Mouse (Mus musculus) hindbrain, embryonic 12.5 days (tissue): ENCODE measurements around the gene Amt. TPM values are rescaled to one million over a fixed set of nuclear protein-coding genes. Genes with fewer than 3 reads are reported as not detected.
A peak's percentile ranks its signal among the peaks of the same experiment; 100 is the strongest.
"Not testable (repeated sequence)": the region's sequence is repeated elsewhere in the genome, so short reads cannot be mapped to it uniquely, and the experiment has no call there.

Source experiments
- ATAC-seq: fragments of 200-750 bp; cut with Nextera tagmentation; 2 replicates; pipeline ENCODE4 v1.8.0; 2017; ENCODE audit warnings: moderate TSS enrichment; ENCODE audit not compliant: low FRiP score
- H3K27ac ChIP-seq: fragments of 300-500 bp; sonication (generic); 2 replicates; pipeline ENCODE4 v1.5.1; 2016; ENCODE audit warnings: mild to moderate bottlenecking
- H3K27me3 ChIP-seq: fragments of 300-500 bp; sonication (generic); 2 replicates; pipeline ENCODE4 v1.6.1; 2016; ENCODE audit warnings: mild to moderate bottlenecking
- H3K36me3 ChIP-seq: fragments of 300-500 bp; sonication (generic); 2 replicates; pipeline ENCODE4 v1.6.1; 2016; ENCODE audit warnings: mild to moderate bottlenecking
- H3K4me1 ChIP-seq: fragments of 300-500 bp; sonication (generic); 2 replicates; pipeline ENCODE4 v1.6.1; 2016
- H3K4me2 ChIP-seq: fragments of 300-500 bp; sonication (generic); replicated peaks from 2 replicates; pipeline ENCODE4 v1.6.1; 2016; ENCODE audit warnings: mild to moderate bottlenecking
- H3K4me3 ChIP-seq: fragments of 300-500 bp; sonication (generic); 2 replicates; pipeline ENCODE4 v1.5.1; 2016; ENCODE audit warnings: mild to moderate bottlenecking
- H3K9ac ChIP-seq: fragments of 300-500 bp; sonication (generic); 2 replicates; pipeline ENCODE4 v1.6.1; 2016; ENCODE audit warnings: mild to moderate bottlenecking, moderate library complexity
- H3K9me3 ChIP-seq: fragments of 300-500 bp; sonication (generic); replicated peaks from 2 replicates; pipeline ENCODE4 v1.6.1; 2016; ENCODE audit warnings: mild to moderate bottlenecking
- WGBS: fragments of 180-500 bp; shearing (Covaris S2); methylation state at CpG from one replicate; pipeline ENCODE4 v1.1.7; 2016; 5-methylcytosine and 5-hydroxymethylcytosine counted together
- polyA plus RNA-seq: library from polyadenylated mRNA; unstranded; fragments of >200 nt; fragmentation: Nextera tagmentation; extraction: Ambion mirVana; gene quantifications from 2 replicates; pipeline ENCODE4 v1.2.1, GENCODE M21; 2016

Gene Amt
- polyA plus RNA-seq, 1 experiment from 2014 or later, result 25.9 TPM

- ATAC-seq, H3K27me3 ChIP-seq, H3K27ac ChIP-seq, H3K4me1 ChIP-seq, H3K9me3 ChIP-seq, H3K9ac ChIP-seq, H3K4me2 ChIP-seq, H3K4me3 ChIP-seq: not testable (repeated sequence)
- 90% methylated on average over 7 of the region's 7 CpGs for WGBS
- H3K36me3 ChIP-seq, result peaks cover 18% of the 10 kb centered on the region
Observed at GRCm38 (mm10) chr9:108322054-108322453, 25.4 kb downstream of the Amt start.

GRCm38 (mm10) chr9:108324784-108325183, 28.1 kb downstream of the Amt start:
- ATAC-seq, result no peak
- WGBS, result 97% methylated on average over 1 of the region's 1 CpGs

GRCm38 (mm10) chr9:108325811-108326210, 29.2 kb downstream of the Amt start:
- no peak overlapping the region for H3K4me2 ChIP-seq

More at GRCm38 (mm10) chr9:108324784-108325183, 28.1 kb downstream of the Amt start:
- H3K27ac ChIP-seq, result no peak overlapping the region
- no peak overlapping the region for H3K9ac ChIP-seq
- no peak overlapping the region for H3K4me2 ChIP-seq
- no peak overlapping the region for H3K4me3 ChIP-seq
- H3K4me1 ChIP-seq, result no peaks in the 10 kb centered on the region
- no peaks in the 10 kb centered on the region for H3K27me3 ChIP-seq
- H3K9me3 ChIP-seq, result no peaks in the 10 kb centered on the region
- peaks cover 37% of the 10 kb centered on the region for H3K36me3 ChIP-seq

GRCm38 (mm10) chr9:108337848-108338550, 41.3 kb downstream of the Amt start:
- Histone ChIP-seq H3K4me3 (no peak overlapping the region), H3K4me1 (peaks cover 17% of the 10 kb centered on the region), H3K4me2 (peak overlapping the region; percentile 85; the same call in 1 of the 2 replicates), H3K27me3 (no peaks in the 10 kb centered on the region), H3K9me3 (no peaks in the 10 kb centered on the region), H3K36me3 (peaks cover 30% of the 10 kb centered on the region), H3K27ac (peak overlapping the region; percentile 92), H3K9ac (peak overlapping the region; percentile 87; the same call in 1 of the 2 replicates)
- WGBS, result 68% methylated on average over 10 of the region's 10 CpGs
- no peak for ATAC-seq

More at GRCm38 (mm10) chr9:108325811-108326210, 29.2 kb downstream of the Amt start:
- Histone ChIP-seq H3K4me3 (no peak overlapping the region), H3K36me3 (peaks cover 35% of the 10 kb centered on the region), H3K9me3 (no peaks in the 10 kb centered on the region), H3K27ac (no peak overlapping the region), H3K27me3 (no peaks in the 10 kb centered on the region), H3K9ac (no peak overlapping the region), H3K4me1 (no peaks in the 10 kb centered on the region)
- ATAC-seq, result no peak
- 98% methylated on average over 2 of the region's 2 CpGs for WGBS

- ATAC-seq, result peak; percentile 6; the same call in 1 of the 2 replicates
- peaks cover 17% of the 10 kb centered on the region for H3K4me1 ChIP-seq
- peaks cover 27% of the 10 kb centered on the region for H3K36me3 ChIP-seq
- peak overlapping the region; percentile 62 for H3K4me3 ChIP-seq
- H3K27me3 ChIP-seq, result no peaks in the 10 kb centered on the region
- peak overlapping the region; percentile 92 for H3K27ac ChIP-seq
- WGBS, result 36% methylated on average over 6 of the region's 6 CpGs
- peak overlapping the region; percentile 85 for H3K4me2 ChIP-seq
- H3K9me3 ChIP-seq, result no peaks in the 10 kb centered on the region
- peak overlapping the region; percentile 87 for H3K9ac ChIP-seq
Observed at GRCm38 (mm10) chr9:108338551-108338885, 41.9 kb downstream of the Amt start.

GRCm38 (mm10) chr9:108338886-108339781, 42.5 kb downstream of the Amt start, which contains the start of gene Gpx1:
Gene Gpx1 (plus strand): TSS chr9:108338903.
- peak within 1 kb of the TSS; percentile 92 for H3K27ac ChIP-seq
- ATAC-seq, result peak; percentile 96
- H3K4me3 ChIP-seq, result peak within 1 kb of the TSS; percentile 62
- 1% methylated on average over 49 of the region's 49 CpGs for WGBS
- H3K4me2 ChIP-seq, result peak within 1 kb of the TSS; percentile 85
- peaks cover 21% of the 10 kb centered on the region for H3K36me3 ChIP-seq
- peaks cover 17% of the 10 kb centered on the region for H3K4me1 ChIP-seq
- H3K9ac ChIP-seq, result peak within 1 kb of the TSS; percentile 87
- no peaks in the 10 kb centered on the region for H3K27me3 ChIP-seq
- no peaks in the 10 kb centered on the region for H3K9me3 ChIP-seq

- 16% methylated on average over 20 of the region's 20 CpGs for WGBS
- Histone ChIP-seq H3K27ac (peak overlapping the region; percentile 92; the same call in 1 of the 2 replicates), H3K36me3 (peaks cover 13% of the 10 kb centered on the region)
Observed at GRCm38 (mm10) chr9:108339886-108340257, 43.2 kb downstream of the Amt start.

GRCm38 (mm10) chr9:108340258-108341138, 43.8 kb downstream of the Amt start:
- Histone ChIP-seq H3K4me2 (peak overlapping the region; percentile 85), H3K27ac (0 out of 2 replicates have a peak overlapping the region, but pooled peaks have one; percentile 92), H3K4me1 (peaks cover 17% of the 10 kb centered on the region), H3K9me3 (no peaks in the 10 kb centered on the region), H3K27me3 (no peaks in the 10 kb centered on the region), H3K36me3 (peaks cover 7% of the 10 kb centered on the region), H3K4me3 (peak overlapping the region; percentile 62), H3K9ac (peak overlapping the region; percentile 87)
- no peak for ATAC-seq
- WGBS, result 66% methylated on average over 10 of the region's 10 CpGs

More at GRCm38 (mm10) chr9:108339886-108340257, 43.2 kb downstream of the Amt start:
- peak overlapping the region; percentile 62 for H3K4me3 ChIP-seq
- H3K9ac ChIP-seq, result peak overlapping the region; percentile 87
- H3K4me1 ChIP-seq, result peaks cover 17% of the 10 kb centered on the region
- H3K27me3 ChIP-seq, result no peaks in the 10 kb centered on the region
- ATAC-seq, result no peak
- H3K9me3 ChIP-seq, result no peaks in the 10 kb centered on the region
- H3K4me2 ChIP-seq, result peak overlapping the region; percentile 85

- no peaks in the 10 kb centered on the region for H3K9me3 ChIP-seq
- H3K4me1 ChIP-seq, result peaks cover 17% of the 10 kb centered on the region
- no peak for ATAC-seq
- no peaks in the 10 kb centered on the region for H3K27me3 ChIP-seq
- WGBS, result 90% methylated on average over 5 of the region's 5 CpGs
- peaks cover 2% of the 10 kb centered on the region; the same call in 1 of the 2 replicates for H3K36me3 ChIP-seq
- H3K27ac ChIP-seq, result no peak overlapping the region
- H3K9ac ChIP-seq, result no peak overlapping the region
- no peak overlapping the region for H3K4me3 ChIP-seq
- H3K4me2 ChIP-seq, result 0 out of 2 replicates have a peak overlapping the region, but pooled peaks have one; percentile 1
Observed at GRCm38 (mm10) chr9:108341139-108341475, 44.5 kb downstream of the Amt start.

- Histone ChIP-seq H3K4me3 (no peak overlapping the region), H3K36me3 (no peaks in the 10 kb centered on the region), H3K9ac (no peak overlapping the region), H3K27me3 (no peaks in the 10 kb centered on the region), H3K9me3 (no peaks in the 10 kb centered on the region), H3K4me1 (peaks cover 20% of the 10 kb centered on the region), H3K27ac (no peak overlapping the region), H3K4me2 (no peak overlapping the region)
- no peak for ATAC-seq
Observed at GRCm38 (mm10) chr9:108341801-108342200, 45.1 kb downstream of the Amt start.

GRCm38 (mm10) chr9:108342301-108342831, 45.7 kb downstream of the Amt start:
- Histone ChIP-seq H3K27ac (no peak overlapping the region), H3K4me1 (peaks cover 20% of the 10 kb centered on the region), H3K27me3 (no peaks in the 10 kb centered on the region), H3K9me3 (no peaks in the 10 kb centered on the region), H3K9ac (no peak overlapping the region), H3K4me2 (no peak overlapping the region), H3K36me3 (no peaks in the 10 kb centered on the region), H3K4me3 (no peak overlapping the region)
- ATAC-seq, result no peak
- 61% methylated on average over 5 of the region's 5 CpGs for WGBS
